Mouse (Mus musculus): ENCODE data around the gene Abcf1. TPM values are rescaled to one million over a fixed set of nuclear protein-coding genes. Genes with fewer than 3 reads are reported as not detected.

The Abcf1 gene
- total RNA-seq, 2 experiments from 2014 or later = 65.2 TPM

Small RNAs within 50 kb of the gene (microRNA-seq; reads per million reads assigned to microRNA genes)
- gene Mir1894 = 0 to 0.36 reads per million in 2 experiments
- 48.9 to 412 reads per million in 2 experiments for gene Mir877

Other genes starting within 250 kb of the Abcf1 start
- 10 to 100 TPM; 23.9 to 27.8 TPM for gene Ier3, start 148.1 kb downstream of the Abcf1 start, total RNA-seq (2021)
- gene Flot1, start 146.5 kb downstream of the Abcf1 start, total RNA-seq (2021) = 100 to 1,000 TPM; 108 to 111 TPM
- 100 to 1,000 TPM; 134 to 183 TPM for gene Tubb5, start 131.5 kb downstream of the Abcf1 start, total RNA-seq (2021)
- 10 to 100 TPM; 12.9 to 13.5 TPM for gene Mdc1, start 128.2 kb downstream of the Abcf1 start, total RNA-seq (2021)
- gene Nrm, start 108.4 kb downstream of the Abcf1 start, total RNA-seq (2021) = 1 to 10 TPM; 3.8 to 6.0 TPM
- 10 to 100 TPM; 21.1 to 25.0 TPM for gene Ppp1r18, start 104.2 kb downstream of the Abcf1 start, total RNA-seq (2021)
- 10 to 100 TPM; 20.6 to 24.9 TPM for gene Dhx16, start 89.9 kb downstream of the Abcf1 start, total RNA-seq (2021)
- gene 2310061I04Rik, start 72.3 kb downstream of the Abcf1 start, total RNA-seq (2021) = 10 to 100 TPM; 83.9 to 89.3 TPM
- 1 to 10 TPM; 7.7 to 9.5 TPM for gene Atat1, start 59.7 kb downstream of the Abcf1 start, total RNA-seq (2021)
- 10 to 100 TPM; 47.9 to 49.0 TPM for gene Mrps18b, start 53.4 kb downstream of the Abcf1 start, total RNA-seq (2021)
- 10 to 100 TPM; 43.4 to 49.0 TPM for gene Ppp1r10, start 53.3 kb downstream of the Abcf1 start, total RNA-seq (2021)
- 10 to 100 TPM; 23.0 to 26.1 TPM for gene Gnl1, start 10.1 kb upstream of the Abcf1 start, total RNA-seq (2021)
- 1 to 10 TPM; 4.6 to 4.7 TPM for gene Prr3, start 10.5 kb upstream of the Abcf1 start, total RNA-seq (2021)
- gene H2-T24, start 50.8 kb upstream of the Abcf1 start, total RNA-seq (2021) = 1 to 10 TPM; 4.7 to 6.0 TPM
- gene H2-T23, start 63.1 kb upstream of the Abcf1 start, total RNA-seq (2021) = 10 to 100 TPM; 23.2 to 24.0 TPM
- 10 to 100 TPM in 1 of 2 experiments, 1 to 10 TPM in 1; 10.0 to 12.4 TPM for gene H2-T22, start 73.0 kb upstream of the Abcf1 start, total RNA-seq (2021)
- gene Gm6034, start 73.2 kb upstream of the Abcf1 start, total RNA-seq (2021) = not detected
- gene Gm11127, start 88.6 kb upstream of the Abcf1 start, total RNA-seq (2021) = 1 to 10 TPM; 1.5 to 2.3 TPM
- gene Gm19684, start 151.9 kb upstream of the Abcf1 start, total RNA-seq (2021) = not detected
- not detected for gene Gm7030, start 159.7 kb upstream of the Abcf1 start, total RNA-seq (2021)
- not detected for gene Gm8909, start 198.8 kb upstream of the Abcf1 start, total RNA-seq (2021)
- 1 to 10 TPM in 1 of 2 experiments, under 1 TPM in 1; 0.31 to 3.1 TPM for gene H2-T3, start 220.5 kb upstream of the Abcf1 start, total RNA-seq (2021)